9 mouse cellular contexts compared by ENCODE assay signal in the genomic region with DNA sequence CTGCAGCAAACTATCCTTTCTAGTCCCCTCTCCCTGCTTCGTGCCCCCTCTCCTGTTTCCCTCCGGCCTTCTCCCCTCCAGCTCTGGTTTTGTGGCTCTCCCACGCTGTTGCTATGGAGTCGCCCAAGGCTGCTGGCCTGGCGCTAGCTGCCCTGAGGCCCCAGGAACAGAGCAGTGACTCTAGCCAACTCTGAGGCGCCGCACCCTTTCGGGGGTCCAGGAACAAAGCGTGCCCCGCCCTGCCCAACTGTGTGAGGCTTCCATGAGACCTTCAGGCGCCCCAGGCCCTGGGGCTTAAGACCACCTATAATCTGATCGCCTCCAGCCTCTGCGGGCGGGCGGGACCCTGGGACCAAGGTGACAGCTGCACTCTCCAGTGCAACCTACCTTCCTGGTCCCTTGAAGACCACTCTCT.
DNase-seq lines count a peak whose midpoint lies in the region; ATAC-seq and TF ChIP-seq lines count a peak whose summit lies in the region.
"Had no signal": no experiment of that assay in that cellular context is flagged by ENCODE, and none has a peak within 500 bp of the region (broad histone marks: within the 10 kb centered on the region; RNA-seq: fewer than 3 reads in every experiment).

No protein-coding gene starts in this region.

- peaks cover 5% of the 10 kb centered on the region for H3K4me1 ChIP-seq in forebrain, postnatal 0 days (ENCODE audit: insufficient read depth)
- peaks cover 13% of the 10 kb centered on the region for H3K4me1 ChIP-seq in intestine, embryonic 14.5 days (replicated peaks; ENCODE audit: control insufficient read depth, insufficient read depth, low read length)
- peaks cover 5% of the 10 kb centered on the region; the same call in 1 of the 2 replicates for H3K4me1 ChIP-seq in stomach, embryonic 16.5 days (ENCODE audit: control insufficient read depth, insufficient read depth, low read length)

- H3K27ac ChIP-seq in forebrain, postnatal 0 days (ENCODE audit: low read depth, low read length) = no peak overlapping the region
- H3K27ac ChIP-seq in intestine, embryonic 14.5 days (ENCODE audit: low read depth) = 0 out of 2 replicates have a peak overlapping the region, but pooled peaks have one; percentile 7
- H3K27ac ChIP-seq in stomach, embryonic 16.5 days (ENCODE audit: low read length) = no peak overlapping the region

- peaks cover 23% of the 10 kb centered on the region for H3K27me3 ChIP-seq in forebrain, postnatal 0 days (ENCODE audit: insufficient read depth, low read length)
- H3K27me3 ChIP-seq in intestine, embryonic 14.5 days (replicated peaks; ENCODE audit: control insufficient read depth, insufficient read depth, low read length) = peaks cover 24% of the 10 kb centered on the region; the same call in 1 of the 2 replicates
- peaks cover 4% of the 10 kb centered on the region; the same call in 1 of the 2 replicates for H3K27me3 ChIP-seq in stomach, embryonic 16.5 days (ENCODE audit: control insufficient read depth, insufficient read depth, low read length)
- H3K27me3 ChIP-seq: CH12.LX had no signal

- no peak for TF ChIP-seq CTCF in forebrain, postnatal 0 days (IDR thresholded peaks at IDR 0.05; ENCODE audit: low read depth)

- peak overlapping the region; percentile 52 for H3K9ac ChIP-seq in forebrain, postnatal 0 days
- H3K9ac ChIP-seq in intestine, embryonic 14.5 days (ENCODE audit: low read length) = peak overlapping the region; percentile 39
- H3K9ac ChIP-seq in stomach, embryonic 16.5 days (ENCODE audit: low read length) = peak overlapping the region; percentile 69

- 6% methylated on average over 15 of the region's 15 CpGs for WGBS in forebrain, postnatal 0 days
- WGBS in intestine, embryonic 14.5 days = 5% methylated on average over 15 of the region's 15 CpGs
- WGBS in stomach, embryonic 16.5 days = 7% methylated on average over 15 of the region's 15 CpGs

- H3K4me3 ChIP-seq in forebrain, postnatal 0 days (ENCODE audit: low read depth, low read length) = peak overlapping the region; percentile 47
- H3K4me3 ChIP-seq in intestine, embryonic 14.5 days (ENCODE audit: low read depth, low read length) = peak overlapping the region; percentile 45
- peak overlapping the region; percentile 55 for H3K4me3 ChIP-seq in stomach, embryonic 16.5 days (replicated peaks; ENCODE audit: low read length)

- ATAC-seq in forebrain, postnatal 0 days = peak; percentile 84
- ATAC-seq in intestine, embryonic 14.5 days (replicated peaks; ENCODE audit: low FRiP score, low TSS enrichment, low read depth) = peak; percentile 54; the same call in 1 of the 2 replicates
- ATAC-seq in stomach, embryonic 16.5 days (ENCODE audit: insufficient read depth, low FRiP score) = peak; percentile 79

- H3K9me3 ChIP-seq in forebrain, postnatal 0 days (ENCODE audit: low read length) = no peaks in the 10 kb centered on the region
- no peaks in the 10 kb centered on the region for H3K9me3 ChIP-seq in intestine, embryonic 14.5 days (ENCODE audit: control insufficient read depth, low read length)
- H3K9me3 ChIP-seq in stomach, embryonic 16.5 days (replicated peaks; ENCODE audit: control insufficient read depth, low read length) = no peaks in the 10 kb centered on the region

- H3K4me2 ChIP-seq in forebrain, postnatal 0 days (ENCODE audit: low read depth) = peak overlapping the region; percentile 99
- H3K4me2 ChIP-seq in intestine, embryonic 14.5 days (ENCODE audit: low read length) = peak overlapping the region; percentile 92
- peak overlapping the region; percentile 89 for H3K4me2 ChIP-seq in stomach, embryonic 16.5 days (ENCODE audit: low read depth, low read length)

- peak; percentile 25 for DNase-seq in gastrocnemius, postnatal 10 days
- DNase-seq in gastrocnemius, adult 18-20 months (ENCODE audit: low spot score) = no peak
- peak; percentile 82 for DNase-seq in adrenal gland, postnatal 14 days
- peak; percentile 55 for DNase-seq in forebrain, postnatal 0 days
- peak; percentile 75 for DNase-seq in intestine, embryonic 14.5 days (ENCODE audit: low spot score)
- DNase-seq in lung, postnatal 36 days = peak; percentile 19
- DNase-seq in spleen, adult 12 weeks (ENCODE audit: low spot score) = no peak

- H3K36me3 ChIP-seq in forebrain, postnatal 0 days (ENCODE audit: insufficient read depth) = no peaks in the 10 kb centered on the region
- no peaks in the 10 kb centered on the region for H3K36me3 ChIP-seq in intestine, embryonic 14.5 days (ENCODE audit: control insufficient read depth, insufficient read depth, low read length)
- no peaks in the 10 kb centered on the region for H3K36me3 ChIP-seq in stomach, embryonic 16.5 days (ENCODE audit: control insufficient read depth, insufficient read depth, low read length)

Comparison
In these comparisons a context has a peak if more than half of its experiments do, and no peak if none do; other contexts are left out.
1. DNase-seq: peak in gastrocnemius, postnatal 10 days (single experiment), adrenal gland, postnatal 14 days (single experiment), forebrain, postnatal 0 days (single experiment), intestine, embryonic 14.5 days (single experiment) and lung, postnatal 36 days (single experiment); none in gastrocnemius, adult 18-20 months (single experiment) and spleen, adult 12 weeks (single experiment).
2. Peak in every context shown above with its lines, with median percentiles within 50 percentile points of each other: ATAC-seq, H3K4me2 ChIP-seq, H3K4me3 ChIP-seq and H3K9ac ChIP-seq.